Mouse (Mus musculus): ENCODE data around the gene Armc6. TPM values are rescaled to one million over a fixed set of nuclear protein-coding genes. Genes with fewer than 3 reads are reported as not detected.

Armc6 gene
- polyA plus RNA-seq, 1 experiment from 2014 or later = 27.6 TPM

- no peak overlapping the region for H3K4me3 ChIP-seq
- H3K9me3 ChIP-seq (replicated peaks) = no peaks in the 10 kb centered on the region
- DNase-seq (ENCODE audit: low spot score) = no peak
- 86% methylated on average over 2 of the region's 2 CpGs for WGBS
- no peaks in the 10 kb centered on the region for H3K27me3 ChIP-seq (ENCODE audit: low read depth, poor library complexity, severe bottlenecking)
- H3K27ac ChIP-seq = no peak overlapping the region
- no peaks in the 10 kb centered on the region for H3K4me1 ChIP-seq
- H3K36me3 ChIP-seq = peaks cover 100% of the 10 kb centered on the region
Measured at GRCm38 (mm10) chr8:70259043-70259442, 24.8 kb upstream of the Armc6 start.

DNA sequence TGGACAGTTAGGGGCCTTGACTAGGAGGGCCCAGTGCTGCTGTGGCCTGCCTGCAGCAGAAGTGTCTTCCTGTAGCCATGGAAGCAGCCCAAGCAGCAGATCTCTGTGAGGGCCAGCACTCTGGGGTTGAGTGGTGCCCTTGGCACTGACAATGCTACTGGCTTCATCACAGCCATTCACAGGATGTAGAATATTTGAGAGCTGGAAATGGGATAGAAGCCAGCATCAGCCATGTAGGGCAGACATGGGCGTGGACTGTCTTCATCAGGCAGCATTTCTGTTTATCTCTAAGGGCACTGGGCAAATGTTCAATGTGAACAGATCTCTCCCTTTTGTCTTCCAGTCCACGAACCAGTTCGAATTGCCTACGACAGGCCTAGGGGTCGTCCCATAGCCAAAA lies 24.3 kb upstream of the Armc6 start:
- Histone ChIP-seq H3K27ac (no peak overlapping the region), H3K4me3 (no peak overlapping the region), H3K27me3 (ENCODE audit: low read depth, poor library complexity, severe bottlenecking) (no peaks in the 10 kb centered on the region), H3K4me1 (no peaks in the 10 kb centered on the region), H3K9me3 (replicated peaks) (no peaks in the 10 kb centered on the region), H3K36me3 (peaks cover 100% of the 10 kb centered on the region)
- no peak for DNase-seq (ENCODE audit: low spot score)
- 92% methylated on average over 5 of the region's 5 CpGs for WGBS

GRCm38 (mm10) chr8:70257456-70257855 lies 23.2 kb upstream of the Armc6 start:
- Histone ChIP-seq H3K4me3 (no peak overlapping the region), H3K4me1 (no peaks in the 10 kb centered on the region), H3K27me3 (ENCODE audit: low read depth, poor library complexity, severe bottlenecking) (no peaks in the 10 kb centered on the region), H3K36me3 (peaks cover 100% of the 10 kb centered on the region), H3K27ac (no peak overlapping the region), H3K9me3 (replicated peaks) (no peaks in the 10 kb centered on the region)
- WGBS = 92% methylated on average over 3 of the region's 3 CpGs
- DNase-seq (ENCODE audit: low spot score) = no peak

DNA sequence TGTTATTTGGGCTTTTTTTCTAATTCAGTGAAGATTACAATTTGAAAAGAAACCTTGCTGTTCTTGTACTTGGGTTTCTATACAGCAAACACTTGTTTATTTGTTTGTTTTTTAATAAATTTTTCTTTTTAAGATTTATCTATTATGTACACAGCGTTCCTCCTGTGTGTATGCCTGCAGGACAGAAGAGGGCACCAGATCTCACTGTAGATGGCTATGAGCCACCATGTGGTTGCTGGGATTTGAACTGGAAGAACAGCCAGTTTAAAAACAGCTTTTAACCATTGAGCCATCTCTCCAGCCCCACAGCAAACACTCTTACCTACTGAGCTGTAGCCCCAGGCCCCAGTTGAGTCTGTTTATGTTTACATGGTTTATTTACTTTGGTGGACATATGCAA lies 20.4 kb upstream of the Armc6 start:
- 90% methylated on average over 1 of the region's 1 CpGs for WGBS
- H3K4me3 ChIP-seq = no peak overlapping the region

GRCm38 (mm10) chr8:70247841-70248240 lies 13.6 kb upstream of the Armc6 start:
- Histone ChIP-seq H3K4me1 (no peaks in the 10 kb centered on the region), H3K36me3 (peaks cover 97% of the 10 kb centered on the region), H3K27ac (no peak overlapping the region), H3K27me3 (ENCODE audit: low read depth, poor library complexity, severe bottlenecking) (no peaks in the 10 kb centered on the region), H3K9me3 (replicated peaks) (no peaks in the 10 kb centered on the region), H3K4me3 (no peak overlapping the region)
- 96% methylated on average over 3 of the region's 3 CpGs for WGBS
- no peak for DNase-seq (ENCODE audit: low spot score)

More for the DNA sequence above, 20.4 kb upstream of the Armc6 start:
- no peaks in the 10 kb centered on the region for H3K4me1 ChIP-seq
- H3K9me3 ChIP-seq (replicated peaks) = no peaks in the 10 kb centered on the region
- H3K36me3 ChIP-seq = peaks cover 100% of the 10 kb centered on the region
- H3K27ac ChIP-seq = no peak overlapping the region
- DNase-seq (ENCODE audit: low spot score) = no peak
- H3K27me3 ChIP-seq (ENCODE audit: low read depth, poor library complexity, severe bottlenecking) = no peaks in the 10 kb centered on the region

DNA sequence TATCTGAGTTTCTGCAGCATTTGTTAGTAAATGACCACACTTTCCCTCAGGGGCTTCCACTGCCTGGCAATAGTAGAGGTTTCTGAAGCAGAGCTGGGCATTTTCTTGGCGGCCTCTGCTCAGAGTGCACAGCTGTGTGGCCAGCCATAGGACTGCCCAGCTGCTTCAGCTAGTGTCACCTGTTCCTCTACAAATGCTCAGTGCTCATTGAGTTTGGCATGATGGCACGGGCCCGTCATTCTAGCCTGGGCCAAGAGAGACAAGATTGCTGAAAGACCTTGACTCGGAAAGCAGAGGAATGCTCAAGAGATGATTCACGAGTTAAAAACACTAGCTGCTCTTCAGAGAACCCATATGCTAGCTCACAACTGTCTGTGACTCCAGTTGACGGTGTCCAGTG lies 12.4 kb upstream of the Armc6 start:
- no peaks in the 10 kb centered on the region for H3K27me3 ChIP-seq (ENCODE audit: low read depth, poor library complexity, severe bottlenecking)
- H3K9me3 ChIP-seq (replicated peaks) = no peaks in the 10 kb centered on the region
- H3K27ac ChIP-seq = no peak overlapping the region
- no peaks in the 10 kb centered on the region for H3K4me1 ChIP-seq
- no peak overlapping the region for H3K4me3 ChIP-seq
- peaks cover 97% of the 10 kb centered on the region for H3K36me3 ChIP-seq
- no peak for DNase-seq (ENCODE audit: low spot score)
- WGBS = 95% methylated on average over 6 of the region's 6 CpGs

DNA sequence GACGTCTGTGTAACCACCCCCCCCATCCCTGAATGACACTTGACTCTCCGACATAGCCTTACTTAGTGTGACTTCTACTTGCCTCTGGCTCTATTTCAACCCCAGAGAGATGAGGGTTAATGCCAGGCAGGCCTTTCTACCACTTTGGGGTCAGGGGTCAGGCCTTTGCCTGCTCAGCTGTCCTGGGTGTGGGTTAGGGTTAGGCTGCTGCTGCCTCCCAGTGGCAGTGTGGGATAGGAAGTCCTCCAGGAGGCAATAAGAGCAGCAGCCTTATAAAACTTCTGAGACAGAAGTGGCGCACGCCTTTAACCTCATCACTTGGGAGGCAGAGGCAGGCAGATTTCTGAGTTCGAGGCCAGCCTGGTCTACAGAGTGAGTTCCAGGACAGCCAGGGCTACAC lies 6.4 kb upstream of the Armc6 start:
- Histone ChIP-seq H3K9me3 (replicated peaks) (no peaks in the 10 kb centered on the region), H3K4me3 (no peak overlapping the region), H3K36me3 (peaks cover 92% of the 10 kb centered on the region), H3K27me3 (ENCODE audit: low read depth, poor library complexity, severe bottlenecking) (no peaks in the 10 kb centered on the region), H3K4me1 (peaks cover 4% of the 10 kb centered on the region), H3K27ac (no peak overlapping the region)
- WGBS = 83% methylated on average over 5 of the region's 5 CpGs
- no peak for DNase-seq (ENCODE audit: low spot score)

DNA sequence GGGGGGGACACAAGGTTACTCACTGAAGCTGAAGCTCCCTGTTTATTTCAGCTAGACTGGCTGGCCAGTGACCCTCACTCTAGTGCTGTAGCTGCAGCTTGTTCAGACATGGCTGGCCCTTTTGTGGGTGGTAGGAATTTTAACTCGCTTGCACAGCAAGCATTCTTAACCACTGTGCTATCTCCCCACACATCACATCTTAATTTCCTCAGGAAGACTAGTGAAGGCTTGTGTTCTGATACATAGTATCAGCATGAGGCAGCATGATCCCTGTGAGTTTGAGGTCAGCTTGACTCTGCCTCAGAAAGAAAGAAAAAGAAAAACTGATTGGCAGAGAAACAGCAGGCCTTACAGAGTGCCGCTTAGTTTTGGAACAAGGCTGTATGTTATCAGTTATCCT lies 3.6 kb upstream of the Armc6 start:
- peaks cover 23% of the 10 kb centered on the region for H3K4me1 ChIP-seq
- no peak overlapping the region for H3K27ac ChIP-seq
- H3K9me3 ChIP-seq (replicated peaks) = no peaks in the 10 kb centered on the region
- WGBS = 95% methylated on average over 2 of the region's 2 CpGs
- H3K27me3 ChIP-seq (ENCODE audit: low read depth, poor library complexity, severe bottlenecking) = no peaks in the 10 kb centered on the region
- DNase-seq (ENCODE audit: low spot score) = no peak
- no peak overlapping the region for H3K4me3 ChIP-seq
- peaks cover 66% of the 10 kb centered on the region for H3K36me3 ChIP-seq

- 0% methylated on average over 15 of the region's 15 CpGs for WGBS
- Histone ChIP-seq H3K4me1 (peaks cover 23% of the 10 kb centered on the region), H3K27ac (peak overlapping the region; percentile 91), H3K9me3 (replicated peaks) (no peaks in the 10 kb centered on the region), H3K27me3 (ENCODE audit: low read depth, poor library complexity, severe bottlenecking) (no peaks in the 10 kb centered on the region), H3K4me3 (peak overlapping the region; percentile 90), H3K36me3 (peaks cover 50% of the 10 kb centered on the region)
- DNase-seq (ENCODE audit: low spot score) = no peak
Measured at GRCm38 (mm10) chr8:70234781-70235128, 489 bp upstream of the Armc6 start.

- 7% methylated on average over 13 of the region's 13 CpGs for WGBS
- DNase-seq (ENCODE audit: low spot score) = no peak
- H3K4me1 ChIP-seq = peaks cover 23% of the 10 kb centered on the region
- H3K27ac ChIP-seq = peak overlapping the region; percentile 91
- no peaks in the 10 kb centered on the region for H3K9me3 ChIP-seq (replicated peaks)
- peak overlapping the region; percentile 90 for H3K4me3 ChIP-seq
- peaks cover 49% of the 10 kb centered on the region for H3K36me3 ChIP-seq
- H3K27me3 ChIP-seq (ENCODE audit: low read depth, poor library complexity, severe bottlenecking) = no peaks in the 10 kb centered on the region
Measured at GRCm38 (mm10) chr8:70233606-70234005, 660 bp downstream of the Armc6 start.

DNA sequence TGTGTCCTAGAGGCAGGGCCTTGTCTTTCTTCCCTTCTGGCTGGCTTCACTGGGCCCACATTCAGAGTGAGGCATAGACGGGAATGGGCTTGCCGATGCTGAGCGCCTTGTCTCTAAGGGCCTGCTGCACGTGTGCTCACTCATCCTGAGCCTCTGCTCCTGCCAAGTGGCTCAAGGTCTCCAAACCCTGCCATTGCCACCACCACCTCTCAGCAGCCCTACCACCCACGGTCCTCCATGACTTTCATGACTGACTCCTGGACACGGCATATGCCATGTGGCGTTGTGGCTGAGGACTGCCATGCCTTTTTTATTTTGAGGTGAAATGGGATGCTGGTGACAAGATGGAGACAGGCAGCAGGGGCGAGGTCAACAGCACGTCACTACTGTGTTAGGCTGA lies 3.4 kb downstream of the Armc6 start:
- 92% methylated on average over 9 of the region's 9 CpGs for WGBS
- Histone ChIP-seq H3K27ac (no peak overlapping the region), H3K27me3 (ENCODE audit: low read depth, poor library complexity, severe bottlenecking) (no peaks in the 10 kb centered on the region), H3K4me3 (no peak overlapping the region), H3K4me1 (peaks cover 20% of the 10 kb centered on the region), H3K9me3 (replicated peaks) (no peaks in the 10 kb centered on the region), H3K36me3 (peaks cover 34% of the 10 kb centered on the region)
- DNase-seq (ENCODE audit: low spot score) = no peak

DNA sequence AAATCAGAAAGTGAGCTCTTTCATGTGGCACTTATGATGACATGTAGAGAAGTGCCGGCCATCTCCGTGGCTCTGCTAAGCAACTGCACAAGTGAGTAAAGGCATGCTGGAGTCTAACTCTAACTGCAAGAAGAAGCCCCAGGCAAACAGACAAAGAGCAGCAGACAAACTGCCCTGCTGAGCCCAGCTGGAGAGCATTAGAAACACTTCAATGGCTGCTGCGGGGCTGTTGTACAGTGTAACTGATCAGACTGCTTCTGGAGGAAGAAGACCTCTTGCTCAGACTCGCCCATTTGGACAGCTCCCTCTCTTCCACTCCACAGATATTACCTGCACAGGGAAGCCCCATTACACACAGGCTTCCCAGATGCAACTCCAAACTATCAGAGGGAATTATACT lies 6.3 kb downstream of the Armc6 start:
- peaks cover 58% of the 10 kb centered on the region for H3K36me3 ChIP-seq

GRCm38 (mm10) chr8:70223341-70223740 lies 10.9 kb downstream of the Armc6 start:
- 53% methylated on average over 6 of the region's 6 CpGs for WGBS
- peaks cover 43% of the 10 kb centered on the region for H3K36me3 ChIP-seq
- peak; percentile 57 for DNase-seq (ENCODE audit: low spot score)
- no peak overlapping the region for H3K4me3 ChIP-seq
- no peaks in the 10 kb centered on the region for H3K27me3 ChIP-seq (ENCODE audit: low read depth, poor library complexity, severe bottlenecking)
- H3K9me3 ChIP-seq (replicated peaks) = no peaks in the 10 kb centered on the region
- H3K4me1 ChIP-seq = peaks cover 12% of the 10 kb centered on the region
- no peak overlapping the region for H3K27ac ChIP-seq

More for the DNA sequence above, 6.3 kb downstream of the Armc6 start:
- Histone ChIP-seq H3K4me3 (no peak overlapping the region), H3K27me3 (ENCODE audit: low read depth, poor library complexity, severe bottlenecking) (no peaks in the 10 kb centered on the region), H3K9me3 (replicated peaks) (no peaks in the 10 kb centered on the region), H3K4me1 (peaks cover under 1% of the 10 kb centered on the region; the same call in 1 of the 2 replicates), H3K27ac (no peak overlapping the region)
- WGBS = 77% methylated on average over 4 of the region's 4 CpGs
- DNase-seq (ENCODE audit: low spot score) = no peak

- 94% methylated on average over 12 of the region's 12 CpGs for WGBS
- Histone ChIP-seq H3K27me3 (ENCODE audit: low read depth, poor library complexity, severe bottlenecking) (no peaks in the 10 kb centered on the region), H3K4me3 (no peak overlapping the region)
Measured at GRCm38 (mm10) chr8:70222041-70222440, 12.2 kb downstream of the Armc6 start.

More at GRCm38 (mm10) chr8:70222041-70222440, 12.2 kb downstream of the Armc6 start:
- H3K36me3 ChIP-seq = peaks cover 38% of the 10 kb centered on the region
- H3K27ac ChIP-seq = peak overlapping the region; percentile 0; the same call in 1 of the 2 replicates
- H3K9me3 ChIP-seq (replicated peaks) = no peaks in the 10 kb centered on the region
- DNase-seq (ENCODE audit: low spot score) = no peak
- peaks cover 12% of the 10 kb centered on the region for H3K4me1 ChIP-seq
